Mouse (Mus musculus) G1E (cell line): ENCODE measurements around the gene Znfx1.

Experiments used
- CTCF ChIP-seq: IDR thresholded peaks from 2 replicates; pipeline ENCODE4 v1.5.1; 2012; ENCODE audit warnings: low read depth, low read length, inconsistent platforms, mixed read lengths
- GATA1 ChIP-seq: IDR thresholded peaks from 2 replicates; pipeline ENCODE4 v1.6.1; 2012; ENCODE audit warnings: borderline replicate concordance, low read length, inconsistent platforms, mixed read lengths
- GATA2 ChIP-seq: IDR thresholded peaks from 2 replicates; pipeline ENCODE4 v1.6.1; 2012; ENCODE audit warnings: low read depth, low read length, inconsistent platforms, borderline replicate concordance
- POLR2AphosphoS5 ChIP-seq: IDR thresholded peaks from 2 replicates; pipeline ENCODE4 v1.6.1; 2012; ENCODE audit warnings: low read depth, low read length, inconsistent platforms; ENCODE audit not compliant: insufficient replicate concordance
- TAL1 ChIP-seq: conservative IDR thresholded peaks from 2 replicates; pipeline ENCODE4 v1.6.1; 2012; ENCODE audit warnings: low read depth, low read length, inconsistent platforms, mixed read lengths

DNA sequence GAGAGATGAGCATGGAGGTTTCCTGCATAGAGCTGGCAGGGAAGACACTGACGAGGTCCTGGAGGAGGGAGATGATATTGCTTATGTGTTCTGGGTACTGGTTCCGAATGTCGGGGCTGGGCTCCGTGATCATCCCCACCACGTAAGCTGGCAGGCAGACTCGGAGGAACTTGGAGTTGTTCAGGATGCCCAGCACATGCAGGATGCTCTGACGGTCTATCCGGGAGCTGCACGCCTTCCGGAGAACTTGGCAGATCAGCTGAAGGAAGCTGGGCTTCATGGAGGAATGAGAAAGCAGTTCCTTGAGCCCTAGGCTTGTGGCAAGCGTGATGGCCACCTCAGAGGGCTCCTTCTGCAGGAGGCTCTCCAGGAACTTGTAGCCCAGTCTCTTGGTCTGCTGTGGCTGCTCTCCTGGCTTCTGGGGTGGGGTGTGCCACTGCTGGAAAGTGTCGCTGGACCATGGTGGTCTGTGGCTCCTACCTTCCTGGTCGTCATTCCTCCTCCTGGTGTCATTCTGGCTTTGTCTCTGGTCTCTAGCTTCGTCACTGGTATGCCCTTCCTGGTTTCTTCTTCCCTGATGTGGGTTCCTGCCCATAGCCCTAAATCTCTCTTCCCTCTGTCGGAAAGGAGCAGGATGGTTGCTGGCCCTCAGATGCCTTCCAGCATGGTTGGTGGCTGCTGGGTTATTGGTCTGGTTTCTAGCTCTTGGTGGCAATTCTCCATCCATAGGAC is 6.4 kb downstream of the Znfx1 start:
- no peak for TF ChIP-seq CTCF
- TF ChIP-seq GATA2: no peak
- TF ChIP-seq GATA1: no peak
- no peak for TF ChIP-seq POLR2AphosphoS5
- TF ChIP-seq TAL1: no peak
